Mouse (Mus musculus) neutrophil, adult 5-6 weeks (primary cell): ENCODE measurements around the gene Nup210. TPM values are rescaled to one million over a fixed set of nuclear protein-coding genes. Genes with fewer than 3 reads are reported as not detected.
"Not testable (repeated sequence)": the region's sequence is repeated elsewhere in the genome, so short reads cannot be mapped to it uniquely, and the experiment has no call there.

Experiments
- ATAC-seq: fragments of 151-379, 151-347 bp; 2 replicates; pipeline ENCODE4 v1.8.0; 2017; ENCODE audit warnings: mild to moderate bottlenecking, moderate TSS enrichment; ENCODE audit not compliant: insufficient number of reproducible peaks, poor library complexity, low FRiP score, severe bottlenecking; ENCODE audit errors: extremely low read depth
- total RNA-seq: library from RNA; stranded (forward); fragments of 200-1000 nt; gene quantifications from 2 replicates; pipeline ENCODE4 v1.2.3, GENCODE M21; 2017

Nup210 gene
- total RNA-seq, 1 experiment from 2014 or later: 107 TPM

GRCm38 (mm10) chr6:91146443-91147151 is 30.0 kb upstream of the Nup210 start:
- ATAC-seq: no peak

GRCm38 (mm10) chr6:91145572-91145971 is 28.9 kb upstream of the Nup210 start:
- no peak for ATAC-seq

- ATAC-seq: no peak
Observed at GRCm38 (mm10) chr6:91145056-91145455, 28.4 kb upstream of the Nup210 start.

- peak; percentile 76 for ATAC-seq
Observed at GRCm38 (mm10) chr6:91139846-91140245, 23.2 kb upstream of the Nup210 start.

GRCm38 (mm10) chr6:91137343-91137956 is 20.8 kb upstream of the Nup210 start:
- no peak for ATAC-seq

- ATAC-seq: no peak
Observed at GRCm38 (mm10) chr6:91130856-91131255, 14.2 kb upstream of the Nup210 start.

GRCm38 (mm10) chr6:91128996-91129395 is 12.4 kb upstream of the Nup210 start:
- ATAC-seq: no peak

GRCm38 (mm10) chr6:91125228-91125585 is 8.6 kb upstream of the Nup210 start:
- ATAC-seq: no peak

- ATAC-seq: no peak
Observed at GRCm38 (mm10) chr6:91124286-91125227, 7.9 kb upstream of the Nup210 start.

GRCm38 (mm10) chr6:91123453-91123852 is 6.8 kb upstream of the Nup210 start:
- ATAC-seq: no peak

GRCm38 (mm10) chr6:91121089-91121488 is 4.5 kb upstream of the Nup210 start:
- not testable (repeated sequence) for ATAC-seq

GRCm38 (mm10) chr6:91120206-91120605 is 3.6 kb upstream of the Nup210 start:
- ATAC-seq: no peak

- ATAC-seq: no peak
Observed at GRCm38 (mm10) chr6:91118526-91118925, 1.9 kb upstream of the Nup210 start.

GRCm38 (mm10) chr6:91117149-91117548 is 520 bp upstream of the Nup210 start:
- no peak for ATAC-seq

GRCm38 (mm10) chr6:91115863-91116243 is 776 bp downstream of the Nup210 start:
- ATAC-seq: no peak

- ATAC-seq: no peak
Observed at GRCm38 (mm10) chr6:91115158-91115557, 1.5 kb downstream of the Nup210 start.

GRCm38 (mm10) chr6:91114716-91115115 is 1.9 kb downstream of the Nup210 start:
- ATAC-seq: no peak

GRCm38 (mm10) chr6:91111954-91112252 is 4.7 kb downstream of the Nup210 start:
- ATAC-seq: no peak

GRCm38 (mm10) chr6:91111141-91111953 is 5.3 kb downstream of the Nup210 start:
- peak; percentile 52 for ATAC-seq
